Mouse (Mus musculus): ENCODE measurements around the gene Nrf1.
A peak's percentile ranks its signal among the peaks of the same experiment; 100 is the strongest.

The Nrf1 gene

DNA sequence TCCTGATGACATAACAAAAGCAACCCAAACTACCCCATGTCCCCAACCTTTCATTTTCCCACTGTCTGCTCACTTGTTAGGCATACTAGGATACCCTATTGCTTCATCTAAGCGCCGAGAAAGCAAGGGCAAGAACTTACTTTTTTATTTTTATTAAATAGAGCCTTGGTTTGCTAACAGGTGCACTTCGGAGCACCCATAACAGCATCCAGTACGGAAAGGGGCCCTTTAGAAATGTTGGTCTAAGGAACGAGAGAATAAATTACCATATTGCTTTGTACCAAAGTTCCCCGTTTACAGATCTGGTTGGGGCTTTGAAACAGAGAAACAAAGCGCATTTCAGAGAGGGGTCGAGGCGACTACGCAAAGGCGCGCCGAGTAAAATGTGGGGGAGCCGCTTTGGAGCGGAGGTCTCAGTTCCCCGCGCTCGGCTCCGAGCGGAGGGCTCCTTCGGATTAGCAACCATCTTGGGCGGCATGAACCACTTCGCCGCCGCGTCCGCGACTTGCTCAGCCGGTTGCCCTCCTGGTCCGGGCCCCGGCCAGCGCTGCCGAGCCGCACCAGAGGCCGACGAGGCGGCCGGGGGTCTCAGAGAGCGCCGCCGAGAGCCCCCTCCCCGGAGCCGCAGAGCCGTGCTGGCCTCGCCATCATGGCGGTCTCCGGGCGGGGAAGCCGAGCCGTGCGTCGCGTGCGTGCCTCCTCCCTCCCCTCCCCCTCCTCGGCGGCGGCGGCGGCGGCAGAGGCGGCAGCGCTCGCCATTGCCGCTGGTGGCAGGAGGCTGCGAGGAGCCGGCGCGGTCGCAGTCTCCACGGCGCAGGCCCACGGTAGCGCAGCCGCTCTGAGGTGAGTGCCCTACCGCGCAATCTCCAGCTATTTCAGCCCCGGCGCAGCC lies at the start of gene Nrf1:
Gene Nrf1 (plus strand): TSS at position 718 of the 892 bp plus-strand sequence.
- peak; percentile 97 for ATAC-seq (ENCODE audit: insufficient number of reproducible peaks, low FRiP score, low TSS enrichment)

DNA sequence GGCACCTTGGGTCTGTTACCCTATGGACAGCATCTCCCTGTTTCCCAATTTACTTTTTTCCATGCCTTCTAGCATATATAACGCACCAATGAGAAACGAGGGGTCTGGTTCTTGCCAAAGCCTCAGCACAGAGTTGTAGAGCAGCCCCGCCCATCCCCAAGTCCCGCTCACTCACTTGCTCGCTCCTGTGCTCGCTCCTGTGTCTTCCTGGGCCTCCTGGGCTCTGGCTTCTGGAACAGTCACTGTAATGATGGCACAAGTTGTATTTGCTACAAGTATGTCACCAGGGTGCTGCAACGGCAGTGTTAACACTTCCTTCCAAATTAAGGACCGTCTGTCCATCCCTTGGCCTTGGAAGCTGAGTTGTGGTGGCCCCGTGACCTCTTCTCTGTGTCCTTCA lies 49.6 kb upstream of the Nrf1 start:
- ATAC-seq (ENCODE audit: insufficient number of reproducible peaks, low FRiP score, low TSS enrichment), result no peak

DNA sequence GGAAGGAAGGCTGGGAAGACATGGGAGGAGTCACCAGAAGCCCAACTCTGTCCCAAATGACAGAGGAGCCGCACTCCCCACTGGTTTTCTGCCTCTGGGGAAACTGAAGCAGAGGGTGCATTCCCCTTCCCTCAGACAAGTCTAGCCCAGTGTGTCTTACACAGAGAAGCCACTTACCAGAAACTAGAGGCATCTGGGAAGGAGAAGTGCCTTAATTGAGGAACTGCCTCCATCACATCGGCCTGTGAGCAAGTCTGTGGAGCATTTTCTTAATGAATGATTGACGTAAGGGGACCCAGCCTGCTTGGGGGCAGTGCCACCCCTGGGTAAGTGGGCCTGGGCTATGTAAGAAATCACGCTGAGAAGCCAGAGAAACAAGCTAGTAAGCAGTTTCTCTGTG lies 49.0 kb upstream of the Nrf1 start:
- no peak for ATAC-seq (ENCODE audit: insufficient number of reproducible peaks, low FRiP score, low TSS enrichment)

DNA sequence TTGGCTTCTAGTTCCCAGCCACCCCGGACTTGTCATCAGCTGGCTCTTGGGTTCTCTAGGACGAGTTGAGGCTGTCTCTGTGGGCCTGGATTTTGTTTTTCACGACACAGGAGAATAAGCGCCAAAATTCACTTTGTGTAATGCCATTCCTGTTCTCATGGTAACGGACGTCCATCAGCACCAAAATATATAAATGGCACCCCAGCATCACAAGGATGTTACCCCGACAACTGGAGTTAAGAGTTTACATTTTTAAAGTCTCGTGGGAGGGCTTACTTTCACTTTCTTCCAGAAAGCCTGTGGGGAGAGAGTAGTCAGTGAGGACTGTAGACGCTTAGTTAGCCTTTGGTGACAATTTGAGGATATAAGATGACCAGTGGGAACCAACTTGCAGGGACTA lies 45.2 kb upstream of the Nrf1 start:
- ATAC-seq (ENCODE audit: insufficient number of reproducible peaks, low FRiP score, low TSS enrichment), result no peak

DNA sequence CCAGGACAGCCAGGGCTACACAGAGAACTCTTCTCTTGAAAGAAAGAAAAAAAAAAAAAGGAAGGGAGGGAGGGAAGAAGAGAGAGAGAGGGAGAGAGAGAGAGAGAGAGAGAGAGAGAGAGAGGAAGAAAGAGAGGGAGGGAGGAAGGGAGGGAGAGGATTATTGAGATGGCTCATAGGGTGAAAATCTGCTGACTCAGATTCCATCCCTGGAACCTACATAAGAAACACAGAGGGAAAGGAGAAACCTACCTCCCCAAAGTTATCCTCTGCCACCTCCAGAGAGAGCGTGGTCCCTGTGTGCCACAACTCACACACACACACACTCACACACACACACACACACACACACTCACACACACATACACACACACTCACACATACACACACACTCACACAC lies 41.9 kb upstream of the Nrf1 start:
- ATAC-seq (ENCODE audit: insufficient number of reproducible peaks, low FRiP score, low TSS enrichment), result no peak

DNA sequence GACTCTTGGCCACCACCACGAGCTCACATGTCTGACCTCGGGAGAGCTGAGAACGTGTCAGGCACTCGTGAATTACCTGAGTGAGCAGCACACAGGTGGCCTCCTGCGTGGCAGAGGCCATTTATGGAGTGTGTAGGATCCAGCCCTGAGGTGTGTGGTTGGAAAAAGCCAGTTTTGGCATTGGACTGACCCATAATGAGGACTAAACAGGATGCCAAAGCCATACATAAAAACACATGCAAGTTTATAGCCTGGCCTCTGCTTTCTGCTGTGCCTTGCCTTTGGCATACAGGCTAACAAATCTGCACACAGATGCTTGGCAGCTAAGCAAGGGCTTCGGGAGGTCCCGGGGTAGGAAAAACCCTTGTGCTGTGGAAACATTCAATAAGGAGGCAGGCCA lies 38.6 kb upstream of the Nrf1 start:
- ATAC-seq (ENCODE audit: insufficient number of reproducible peaks, low FRiP score, low TSS enrichment), result no peak

DNA sequence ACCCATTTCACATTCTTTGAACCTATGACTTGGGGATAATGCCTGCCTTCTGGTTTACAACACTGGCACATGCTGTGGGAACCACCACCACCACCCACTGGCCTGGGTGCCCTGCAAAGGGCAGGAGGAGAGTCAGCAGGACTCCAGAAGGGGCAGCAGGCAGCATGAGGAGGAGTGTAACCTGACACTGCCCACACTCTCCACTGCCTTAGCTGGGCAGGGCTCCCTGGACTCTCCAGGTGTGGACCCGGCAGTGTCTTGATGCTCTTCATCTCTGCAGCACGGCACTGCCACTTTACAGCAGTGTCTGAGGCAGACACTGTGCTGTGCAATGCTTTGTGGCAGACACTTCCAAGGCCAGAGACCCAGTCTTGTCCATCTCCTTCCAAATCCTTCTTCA lies 34.3 kb upstream of the Nrf1 start:
- ATAC-seq (ENCODE audit: insufficient number of reproducible peaks, low FRiP score, low TSS enrichment), result no peak

DNA sequence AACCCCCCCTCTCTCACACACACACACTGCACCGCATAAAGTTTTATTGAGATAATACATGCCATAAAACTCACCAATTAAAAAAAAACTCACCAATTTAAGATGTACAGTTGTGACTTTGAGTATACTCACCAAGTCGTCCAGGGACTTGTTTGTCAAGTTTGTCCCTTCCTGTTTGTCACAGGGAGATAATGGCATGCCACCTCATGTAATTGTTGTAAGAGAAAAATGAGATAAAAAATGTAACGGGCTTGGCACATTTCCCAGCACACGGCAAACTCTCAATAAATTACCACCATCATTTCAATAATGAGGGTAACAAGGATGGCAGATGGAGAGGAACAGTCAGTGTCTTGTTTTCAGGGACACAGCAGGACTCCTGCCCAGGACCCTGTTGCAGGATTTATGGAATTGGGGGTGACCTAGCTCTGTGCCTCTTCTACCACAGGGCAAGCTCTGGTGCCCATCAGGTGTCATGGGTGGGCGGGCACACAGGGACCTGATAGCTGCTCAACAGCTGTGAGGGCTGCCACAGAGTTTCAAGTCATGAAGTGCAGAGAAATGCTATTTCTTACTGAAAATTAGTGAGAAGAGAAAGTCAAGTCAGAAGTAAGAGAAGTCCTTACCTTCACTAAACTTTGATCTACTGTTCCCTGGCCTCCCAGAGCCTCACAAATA lies 33.5 kb upstream of the Nrf1 start:
- no peak for ATAC-seq (ENCODE audit: insufficient number of reproducible peaks, low FRiP score, low TSS enrichment)

DNA sequence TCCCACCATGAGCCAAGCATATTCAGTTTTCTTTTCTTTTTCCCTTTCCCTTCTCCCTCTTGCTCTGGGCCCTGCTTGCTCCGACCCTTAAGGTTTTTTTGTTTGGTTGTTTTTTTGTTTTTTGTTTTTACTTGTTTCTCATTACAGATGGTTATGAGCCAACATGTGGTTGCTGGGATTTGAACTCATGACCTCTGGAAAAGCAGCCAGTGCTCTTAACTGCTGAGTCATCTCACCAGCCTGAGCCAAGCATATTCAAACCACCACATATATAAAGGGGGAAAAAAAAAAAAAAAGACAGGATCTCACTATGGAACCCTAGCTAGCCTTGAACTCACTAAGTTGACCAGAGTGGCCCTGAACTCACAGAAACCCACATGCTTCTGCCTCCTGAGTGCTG lies 26.5 kb upstream of the Nrf1 start:
- ATAC-seq (ENCODE audit: insufficient number of reproducible peaks, low FRiP score, low TSS enrichment), result no peak

DNA sequence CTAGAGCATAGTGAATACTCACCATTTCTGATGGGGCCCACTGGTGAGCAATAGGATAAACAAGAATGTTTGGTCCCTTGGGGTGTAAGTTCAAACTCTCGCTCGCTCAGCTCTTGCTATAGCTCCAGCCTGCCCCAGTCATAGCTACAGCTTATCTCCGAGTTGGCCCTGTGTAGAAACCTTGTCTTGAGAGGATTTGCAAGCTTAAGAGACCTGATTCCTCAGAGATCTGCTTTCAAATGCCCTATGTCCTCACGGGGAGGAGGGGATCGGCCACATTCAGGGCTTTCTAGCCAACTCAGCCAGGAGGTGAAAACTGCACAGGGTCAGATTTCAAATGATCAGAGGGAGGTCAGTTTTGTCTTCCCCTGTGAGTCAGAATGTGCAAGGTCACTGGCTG lies 26.1 kb upstream of the Nrf1 start:
- no peak for ATAC-seq (ENCODE audit: insufficient number of reproducible peaks, low FRiP score, low TSS enrichment)

DNA sequence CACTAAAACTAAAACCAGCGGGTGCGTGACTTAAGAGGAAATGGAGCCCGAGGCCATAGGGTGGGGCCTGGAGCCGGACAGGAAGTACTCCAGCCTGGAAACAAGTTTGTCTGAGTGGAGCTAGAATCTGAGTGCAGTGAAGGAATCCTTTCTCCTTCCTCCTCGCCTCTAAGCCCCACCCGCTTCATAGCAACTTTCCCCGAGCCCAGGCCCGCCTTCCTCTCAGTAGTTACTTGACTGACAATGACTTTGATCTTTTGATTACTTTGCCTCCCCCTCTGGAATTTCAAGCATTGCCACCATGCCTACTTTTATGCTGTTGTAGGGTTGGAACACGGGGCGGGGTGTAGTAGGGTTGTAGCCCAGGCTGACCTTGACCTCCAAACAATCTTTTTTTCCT lies 21.0 kb upstream of the Nrf1 start:
- no peak for ATAC-seq (ENCODE audit: insufficient number of reproducible peaks, low FRiP score, low TSS enrichment)

DNA sequence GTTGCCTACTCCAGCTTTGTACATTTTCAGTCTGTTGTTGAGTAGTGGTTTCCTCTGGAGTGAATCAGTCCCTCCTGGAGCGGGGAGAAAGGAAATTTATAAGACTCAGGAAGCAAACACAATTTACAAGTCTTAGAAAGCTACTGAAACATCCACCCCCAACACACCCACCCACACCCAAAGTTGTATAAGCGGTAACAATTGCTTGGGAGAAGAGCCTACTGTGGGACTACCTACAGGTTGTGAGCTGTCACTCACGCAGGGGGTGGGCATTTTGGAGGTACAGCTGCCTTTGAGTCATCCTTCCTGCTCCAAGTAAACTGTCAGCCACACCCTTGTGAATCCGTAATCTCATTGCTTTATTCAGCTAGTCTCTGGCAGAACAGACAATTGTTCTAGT lies 19.4 kb upstream of the Nrf1 start:
- ATAC-seq (ENCODE audit: insufficient number of reproducible peaks, low FRiP score, low TSS enrichment), result no peak

DNA sequence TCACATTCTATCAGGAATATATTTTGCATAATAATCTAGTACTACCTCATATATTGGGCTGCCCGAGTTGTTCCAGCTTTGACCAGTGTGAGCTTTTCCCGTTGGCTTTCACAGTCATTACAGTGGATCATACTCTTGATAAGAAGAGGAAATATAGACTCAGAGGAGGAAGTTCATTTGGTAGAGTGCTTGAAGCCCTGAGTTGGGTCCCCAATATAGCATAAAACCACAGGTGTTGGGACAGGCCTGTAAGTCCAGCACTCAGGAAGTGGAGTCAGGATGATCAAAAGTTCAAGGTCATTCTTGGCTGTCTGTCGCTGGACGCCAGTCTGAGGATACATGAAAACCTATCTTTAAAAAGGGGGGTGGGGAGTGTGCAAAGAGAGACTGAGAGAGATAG lies 12.7 kb upstream of the Nrf1 start:
- no peak for ATAC-seq (ENCODE audit: insufficient number of reproducible peaks, low FRiP score, low TSS enrichment)

DNA sequence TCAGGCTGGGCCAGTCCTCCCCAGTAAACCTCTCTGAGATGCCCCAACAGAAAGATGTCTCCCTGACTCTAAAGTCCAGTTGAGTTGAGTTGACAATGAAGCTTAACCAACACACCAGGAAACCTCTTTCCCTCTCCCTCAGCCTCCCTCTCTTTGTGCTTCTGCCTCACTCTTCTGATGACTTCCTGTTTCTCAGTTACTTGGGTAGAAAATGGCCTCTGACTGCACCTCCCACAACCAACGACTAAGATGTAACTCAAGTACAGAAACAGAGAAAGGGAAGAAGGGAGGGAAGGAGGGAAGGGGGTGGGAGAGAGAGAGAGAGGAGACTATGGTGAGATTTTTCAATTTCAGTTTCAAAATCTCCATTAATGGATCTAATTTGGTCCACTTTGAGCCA lies 6.3 kb upstream of the Nrf1 start:
- no peak for ATAC-seq (ENCODE audit: insufficient number of reproducible peaks, low FRiP score, low TSS enrichment)

DNA sequence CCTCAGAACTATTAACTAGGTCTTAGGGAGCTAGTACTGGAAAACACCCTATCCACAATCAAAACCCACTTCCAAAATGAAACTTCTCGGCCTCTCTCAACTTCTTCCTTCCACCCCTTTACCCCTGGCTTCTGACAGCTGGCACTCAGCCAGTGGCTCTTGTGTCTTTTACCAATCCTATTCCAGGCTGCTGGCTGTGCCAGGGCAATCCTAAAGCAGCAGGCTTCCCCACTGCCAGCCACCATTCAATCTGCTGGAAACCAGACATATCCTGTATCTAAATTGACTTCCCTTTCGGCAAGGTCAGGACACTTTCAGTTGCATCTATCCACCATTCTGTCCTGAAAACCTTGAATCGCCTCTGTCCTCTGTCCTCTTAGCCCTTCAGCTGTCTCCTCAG lies 5.3 kb upstream of the Nrf1 start:
- no peak for ATAC-seq (ENCODE audit: insufficient number of reproducible peaks, low FRiP score, low TSS enrichment)

DNA sequence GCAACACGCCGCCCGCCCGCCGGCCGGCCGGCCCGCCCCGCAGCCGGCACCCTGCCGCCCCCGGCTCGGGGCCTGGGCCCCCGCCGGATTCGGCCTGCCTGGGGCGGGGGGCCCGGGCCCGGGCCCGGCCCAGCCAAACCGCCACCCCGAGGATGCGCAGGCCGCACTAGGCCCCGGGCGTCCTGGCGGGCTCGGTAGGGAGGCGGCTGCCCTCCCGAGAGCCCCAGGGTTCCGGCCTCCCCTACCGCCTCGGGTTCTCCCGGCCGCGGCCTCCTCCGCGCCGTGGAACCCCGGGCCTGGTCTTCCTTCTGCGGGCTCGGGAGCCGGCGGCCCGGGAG lies 344 bp downstream of the Nrf1 start:
- peak; percentile 49 for ATAC-seq (ENCODE audit: insufficient number of reproducible peaks, low FRiP score, low TSS enrichment)

DNA sequence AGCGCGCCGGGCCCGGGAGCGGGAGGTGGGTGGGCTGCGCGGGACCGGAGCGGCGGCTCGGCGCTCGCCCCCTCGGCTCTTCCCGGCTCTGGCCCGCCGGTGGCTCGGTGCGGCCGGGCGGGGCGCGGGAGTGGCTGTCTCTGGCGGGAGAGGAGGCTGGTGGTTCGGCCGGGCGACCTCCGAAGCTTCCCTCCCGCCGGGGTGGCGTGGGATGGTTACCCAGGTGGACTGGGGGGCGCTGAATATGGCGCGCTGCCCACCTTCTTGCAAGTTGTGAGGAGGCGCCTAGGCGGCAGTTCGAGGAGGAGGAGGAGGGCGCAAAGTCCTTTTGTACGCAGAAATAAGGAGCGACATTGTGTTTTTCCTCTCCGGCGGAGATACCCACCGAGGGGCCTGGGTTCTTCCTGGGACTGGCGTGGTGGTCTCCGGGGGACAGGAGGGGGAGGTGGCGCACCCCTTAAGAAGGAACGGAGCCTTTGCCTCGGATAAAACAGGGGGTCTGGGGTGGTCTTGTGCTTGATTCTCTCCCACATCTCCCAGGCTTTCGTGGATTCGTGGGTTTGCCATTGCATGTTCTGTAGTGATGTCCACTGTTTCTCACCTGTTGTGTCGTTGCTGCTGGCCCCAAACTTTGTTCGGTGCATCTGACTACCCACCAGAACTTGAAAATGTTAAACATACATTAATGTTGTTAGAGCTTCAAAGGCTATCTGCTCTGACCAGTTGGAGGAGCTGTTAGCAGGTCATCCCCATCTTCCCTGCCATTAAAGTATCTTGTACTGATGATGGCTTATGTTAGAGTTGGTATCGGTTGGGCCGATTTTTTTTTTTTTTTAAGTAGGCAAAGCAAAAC lies 939 bp downstream of the Nrf1 start:
- ATAC-seq (ENCODE audit: insufficient number of reproducible peaks, low FRiP score, low TSS enrichment), result peak; percentile 24; the same call in 1 of the 2 replicates

DNA sequence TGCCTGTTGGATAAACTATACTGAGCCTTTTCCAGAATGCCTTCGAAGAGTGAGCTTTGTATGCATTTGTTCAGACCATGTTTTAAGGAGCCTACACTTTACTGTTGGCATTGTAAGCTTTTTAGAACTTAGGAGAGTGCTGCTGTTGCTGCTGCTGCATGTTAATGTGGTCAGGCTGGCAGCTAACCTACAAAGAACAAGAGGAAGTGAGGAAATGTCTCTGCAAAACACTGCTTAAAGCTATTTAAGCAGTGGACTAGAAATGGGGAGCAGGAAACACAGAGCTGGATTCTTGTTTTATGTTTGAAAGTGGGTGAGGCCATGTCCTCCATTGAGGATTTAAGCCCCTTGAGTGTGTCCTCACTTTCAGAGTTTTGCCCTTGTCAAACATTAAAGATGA lies 5.3 kb downstream of the Nrf1 start:
- ATAC-seq (ENCODE audit: insufficient number of reproducible peaks, low FRiP score, low TSS enrichment), result no peak

DNA sequence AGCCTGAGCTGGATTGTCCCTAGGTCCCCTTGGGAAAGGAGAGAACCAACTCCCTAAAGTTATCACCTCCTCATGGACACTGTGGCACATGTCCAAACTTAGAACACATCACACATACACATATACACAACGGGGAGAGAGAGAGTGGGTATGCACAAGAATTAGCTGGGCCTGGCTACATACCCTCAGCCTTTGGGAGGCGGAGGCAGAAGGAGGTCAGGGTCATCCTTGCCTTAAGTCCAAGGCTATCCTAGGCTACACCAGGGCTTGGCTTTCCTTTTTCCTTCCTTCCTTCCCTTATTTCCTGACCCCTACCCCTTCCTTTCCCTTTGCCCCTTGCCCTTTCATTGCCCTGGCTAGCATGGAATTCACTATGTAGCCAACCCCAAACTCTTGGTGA lies 14.8 kb downstream of the Nrf1 start:
- no peak for ATAC-seq (ENCODE audit: insufficient number of reproducible peaks, low FRiP score, low TSS enrichment)

DNA sequence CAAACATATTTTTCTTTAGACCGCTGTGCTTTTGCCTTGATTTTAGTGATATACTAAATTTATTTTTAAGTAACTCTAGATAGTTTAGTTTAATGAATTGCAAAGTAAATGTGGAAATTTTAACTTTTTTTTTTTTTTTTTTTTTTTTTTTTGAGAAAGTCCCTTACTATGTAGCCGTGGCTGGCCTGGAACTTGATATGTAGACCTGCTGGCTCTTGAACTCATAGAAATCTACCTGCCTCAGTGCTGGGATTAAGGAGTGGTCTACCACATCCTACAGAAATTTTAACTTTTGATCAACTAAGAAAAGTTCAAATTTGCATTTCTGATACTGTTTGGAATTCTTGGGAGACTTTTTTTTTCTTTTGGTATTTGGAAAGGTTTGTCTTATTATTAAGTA lies 17.6 kb downstream of the Nrf1 start:
- no peak for ATAC-seq (ENCODE audit: insufficient number of reproducible peaks, low FRiP score, low TSS enrichment)

DNA sequence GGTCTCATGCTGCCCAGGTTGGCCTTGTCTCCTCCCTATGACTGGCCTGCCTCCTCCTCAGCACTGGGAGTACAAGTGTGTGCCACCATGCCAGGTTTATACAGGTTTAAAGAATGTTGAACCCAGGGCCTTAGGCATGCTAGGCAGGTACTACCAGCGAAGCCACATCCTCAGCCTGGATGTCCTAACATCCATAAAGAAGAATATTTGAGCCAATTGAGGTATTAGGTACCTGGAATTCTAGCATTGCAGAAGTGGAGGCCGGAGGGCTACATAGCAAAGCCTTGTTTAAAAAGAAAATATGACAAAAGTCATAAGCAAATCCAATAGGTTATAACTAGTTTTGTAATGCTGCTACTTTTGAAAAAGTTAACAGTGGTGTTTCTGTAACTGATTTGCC lies 19.0 kb downstream of the Nrf1 start:
- ATAC-seq (ENCODE audit: insufficient number of reproducible peaks, low FRiP score, low TSS enrichment), result no peak

Data from cerebellum, adult (tissue).